Mouse (Mus musculus) left cerebral cortex, adult 8-10 months (tissue): ENCODE data around the gene Jam3. TPM values are rescaled to one million over a fixed set of nuclear protein-coding genes. Genes with fewer than 3 reads are reported as not detected.

ENCODE experiments used
- total RNA-seq, 4 experiments: library from RNA; stranded (reverse); gene quantifications; 2 replicates each; pipeline ENCODE4 v1.2.4; 2022

Gene Jam3
- total RNA-seq, 4 experiments from 2014 or later: 34.7 to 44.4 (median 38.4) TPM

Other genes with a start within 250 kb of the Jam3 start
- gene Gm1110, start 232.3 kb downstream of the Jam3 start, total RNA-seq: not detected
- gene Acad8, start 155.9 kb downstream of the Jam3 start, total RNA-seq: 10 to 100 TPM; 27.7 to 39.5 (median 38.0) TPM
- 10 to 100 TPM; 63.5 to 66.8 (median 64.3) TPM for gene Thyn1, start 155.7 kb downstream of the Jam3 start, total RNA-seq
- 100 to 1,000 TPM in 2 of 4 experiments, 10 to 100 TPM in 2; 91.6 to 107 (median 97.7) TPM for gene Vps26b, start 125.4 kb downstream of the Jam3 start, total RNA-seq
- gene Ncapd3, start 125.2 kb downstream of the Jam3 start, total RNA-seq: 10 to 100 TPM; 19.1 to 21.7 (median 19.4) TPM
- 10 to 100 TPM; 47.5 to 53.8 (median 50.6) TPM for gene Igsf9b, start 143.8 kb upstream of the Jam3 start, total RNA-seq
- gene Spata19, start 241.4 kb upstream of the Jam3 start, total RNA-seq: 1 to 10 TPM in 2 of 4 experiments, under 1 TPM in 2; 0.51 to 1.9 (median 0.88) TPM